Mouse (Mus musculus): ENCODE data around the gene Mdm1. TPM values are rescaled to one million over a fixed set of nuclear protein-coding genes. Genes with fewer than 3 reads are reported as not detected.

Gene Mdm1
- polyA plus RNA-seq (2012; rRNA removed) (33.3 and 34.4 TPM in 2 replicates), polyA plus RNA-seq (2014; fragmentation: Nextera tagmentation; extraction: Ambion mirVana) (24.7 and 25.8 TPM in 2 replicates)

GRCm38 (mm10) chr10:118141018-118141883 is at the start of gene Mdm1:
TSS of gene Mdm1 (plus strand) at chr10:118141811.
- peak; percentile 100 for ATAC-seq (ENCODE audit: low FRiP score, low read depth)

GRCm38 (mm10) chr10:118092745-118093144 is 48.9 kb upstream of the Mdm1 start:
- H3K4me1 ChIP-seq (ENCODE audit: control insufficient read depth, insufficient read depth, low read length), result peaks cover 7% of the 10 kb centered on the region; the same call in 1 of the 2 replicates
- no peaks in the 10 kb centered on the region for H3K9me3 ChIP-seq (ENCODE audit: control insufficient read depth, low read length)
- H3K9ac ChIP-seq (ENCODE audit: low read depth, low read length, severe bottlenecking), result no peak overlapping the region
- no peak overlapping the region for H3K4me2 ChIP-seq (replicated peaks; ENCODE audit: low read depth, low read length, severe bottlenecking)
- H3K27me3 ChIP-seq (ENCODE audit: control insufficient read depth, insufficient read depth, low read length), result no peaks in the 10 kb centered on the region
- ATAC-seq (ENCODE audit: low FRiP score, low read depth) (no peak), DNase-seq (ENCODE audit: low spot score) (no peak)
- no peak overlapping the region for H3K27ac ChIP-seq (replicated peaks; ENCODE audit: low read depth, low read length)
- no peak for TF ChIP-seq POLR2A (IDR thresholded peaks at IDR 0.05; ENCODE audit: borderline replicate concordance, extremely low read depth, insufficient read depth, insufficient read length)
- H3K36me3 ChIP-seq (ENCODE audit: control insufficient read depth, insufficient read depth, low read length), result no peaks in the 10 kb centered on the region
- H3K4me3 ChIP-seq (replicated peaks; ENCODE audit: low read length), result no peak overlapping the region
- WGBS, result 82% methylated on average over 6 of the region's 6 CpGs

More at GRCm38 (mm10) chr10:118141018-118141883, at the start of gene Mdm1:
- DNase-seq (ENCODE audit: low spot score), result peak; percentile 99
- Histone ChIP-seq H3K27ac (replicated peaks; ENCODE audit: low read depth, low read length) (peak within 1 kb of the TSS; percentile 58), H3K27me3 (ENCODE audit: control insufficient read depth, insufficient read depth, low read length) (no peaks in the 10 kb centered on the region), H3K9ac (ENCODE audit: low read depth, low read length, severe bottlenecking) (peak within 1 kb of the TSS; percentile 65), H3K4me1 (ENCODE audit: control insufficient read depth, insufficient read depth, low read length) (peaks cover 7% of the 10 kb centered on the region; the same call in 1 of the 2 replicates), H3K9me3 (ENCODE audit: control insufficient read depth, low read length) (no peaks in the 10 kb centered on the region), H3K4me2 (replicated peaks; ENCODE audit: low read depth, low read length, severe bottlenecking) (peak within 1 kb of the TSS; percentile 65), H3K4me3 (replicated peaks; ENCODE audit: low read length) (peak within 1 kb of the TSS; percentile 76), H3K36me3 (ENCODE audit: control insufficient read depth, insufficient read depth, low read length) (no peaks in the 10 kb centered on the region; the same call in 1 of the 2 replicates)
- TF ChIP-seq POLR2A (IDR thresholded peaks at IDR 0.05; ENCODE audit: borderline replicate concordance, extremely low read depth, insufficient read depth, insufficient read length), result peak; percentile 96; the same call in 1 of the 2 replicates
- 5% methylated on average over 45 of the region's 47 CpGs for WGBS

GRCm38 (mm10) chr10:118093728-118094127 is 47.9 kb upstream of the Mdm1 start:
- TF ChIP-seq POLR2A (IDR thresholded peaks at IDR 0.05; ENCODE audit: borderline replicate concordance, extremely low read depth, insufficient read depth, insufficient read length), result no peak
- 51% methylated on average over 9 of the region's 9 CpGs for WGBS
- no peak for DNase-seq (ENCODE audit: low spot score)
- Histone ChIP-seq H3K36me3 (ENCODE audit: control insufficient read depth, insufficient read depth, low read length) (no peaks in the 10 kb centered on the region), H3K4me2 (replicated peaks; ENCODE audit: low read depth, low read length, severe bottlenecking) (no peak overlapping the region), H3K9ac (ENCODE audit: low read depth, low read length, severe bottlenecking) (no peak overlapping the region), H3K9me3 (ENCODE audit: control insufficient read depth, low read length) (no peaks in the 10 kb centered on the region), H3K27ac (replicated peaks; ENCODE audit: low read depth, low read length) (no peak overlapping the region), H3K4me1 (ENCODE audit: control insufficient read depth, insufficient read depth, low read length) (peaks cover 7% of the 10 kb centered on the region; the same call in 1 of the 2 replicates), H3K27me3 (ENCODE audit: control insufficient read depth, insufficient read depth, low read length) (no peaks in the 10 kb centered on the region), H3K4me3 (replicated peaks; ENCODE audit: low read length) (no peak overlapping the region)
- ATAC-seq (ENCODE audit: low FRiP score, low read depth), result no peak

- Histone ChIP-seq H3K4me1 (ENCODE audit: control insufficient read depth, insufficient read depth, low read length) (peaks cover 7% of the 10 kb centered on the region; the same call in 1 of the 2 replicates), H3K4me2 (replicated peaks; ENCODE audit: low read depth, low read length, severe bottlenecking) (no peak overlapping the region), H3K9me3 (ENCODE audit: control insufficient read depth, low read length) (no peaks in the 10 kb centered on the region), H3K4me3 (replicated peaks; ENCODE audit: low read length) (no peak overlapping the region), H3K27ac (replicated peaks; ENCODE audit: low read depth, low read length) (no peak overlapping the region), H3K36me3 (ENCODE audit: control insufficient read depth, insufficient read depth, low read length) (no peaks in the 10 kb centered on the region), H3K9ac (ENCODE audit: low read depth, low read length, severe bottlenecking) (no peak overlapping the region), H3K27me3 (ENCODE audit: control insufficient read depth, insufficient read depth, low read length) (no peaks in the 10 kb centered on the region)
- TF ChIP-seq POLR2A (IDR thresholded peaks at IDR 0.05; ENCODE audit: borderline replicate concordance, extremely low read depth, insufficient read depth, insufficient read length), result no peak
- 90% methylated on average over 4 of the region's 4 CpGs for WGBS
- no peak for DNase-seq (ENCODE audit: low spot score)
- ATAC-seq (ENCODE audit: low FRiP score, low read depth), result no peak
Observed at GRCm38 (mm10) chr10:118094853-118095252, 46.8 kb upstream of the Mdm1 start.

- H3K4me1 ChIP-seq (ENCODE audit: control insufficient read depth, insufficient read depth, low read length), result peaks cover 7% of the 10 kb centered on the region; the same call in 1 of the 2 replicates
- no peaks in the 10 kb centered on the region for H3K27me3 ChIP-seq (ENCODE audit: control insufficient read depth, insufficient read depth, low read length)
- H3K4me3 ChIP-seq (replicated peaks; ENCODE audit: low read length), result no peak overlapping the region
- no peak for TF ChIP-seq POLR2A (IDR thresholded peaks at IDR 0.05; ENCODE audit: borderline replicate concordance, extremely low read depth, insufficient read depth, insufficient read length)
- H3K4me2 ChIP-seq (replicated peaks; ENCODE audit: low read depth, low read length, severe bottlenecking), result no peak overlapping the region
- no peak for ATAC-seq (ENCODE audit: low FRiP score, low read depth)
- 85% methylated on average over 6 of the region's 6 CpGs for WGBS
- no peak overlapping the region for H3K9ac ChIP-seq (ENCODE audit: low read depth, low read length, severe bottlenecking)
- H3K9me3 ChIP-seq (ENCODE audit: control insufficient read depth, low read length), result no peaks in the 10 kb centered on the region
- no peak overlapping the region for H3K27ac ChIP-seq (replicated peaks; ENCODE audit: low read depth, low read length)
- no peak for DNase-seq (ENCODE audit: low spot score)
- no peaks in the 10 kb centered on the region for H3K36me3 ChIP-seq (ENCODE audit: control insufficient read depth, insufficient read depth, low read length)
Observed at GRCm38 (mm10) chr10:118096223-118096622, 45.4 kb upstream of the Mdm1 start.

Data from limb, embryonic 14.5 days (tissue).